Mouse (Mus musculus): ENCODE data around the gene Gpr84. TPM values are rescaled to one million over a fixed set of nuclear protein-coding genes. Genes with fewer than 3 reads are reported as not detected.

Gene Gpr84
- total and polyA plus RNA-seq, 2 experiments from 2014 or later: 0.29 to 0.33 TPM

GRCm38 (mm10) chr15:103355420-103355819, 45.0 kb upstream of the Gpr84 start:
- no peak overlapping the region for H3K4me3 ChIP-seq (ENCODE audit: low read depth, low read length)
- no peak overlapping the region for H3K9ac ChIP-seq
- TF ChIP-seq CTCF (IDR thresholded peaks at IDR 0.05; ENCODE audit: low read depth): no peak
- no peak overlapping the region for H3K27ac ChIP-seq (ENCODE audit: low read depth, low read length)
- no peaks in the 10 kb centered on the region for H3K4me1 ChIP-seq (ENCODE audit: insufficient read depth)
- H3K36me3 ChIP-seq (ENCODE audit: insufficient read depth): no peaks in the 10 kb centered on the region
- no peaks in the 10 kb centered on the region for H3K27me3 ChIP-seq (ENCODE audit: insufficient read depth, low read length)
- no peak overlapping the region for H3K4me2 ChIP-seq (ENCODE audit: low read depth)
- 80% methylated on average over 4 of the region's 4 CpGs for WGBS
- ATAC-seq (no peak), DNase-seq (no peak)
- H3K9me3 ChIP-seq (ENCODE audit: low read length): no peaks in the 10 kb centered on the region

GRCm38 (mm10) chr15:103354690-103355089, 44.3 kb upstream of the Gpr84 start:
- H3K4me1 ChIP-seq (ENCODE audit: insufficient read depth): no peaks in the 10 kb centered on the region
- ATAC-seq (no peak), DNase-seq (no peak)
- H3K9ac ChIP-seq: no peak overlapping the region
- TF ChIP-seq CTCF (IDR thresholded peaks at IDR 0.05; ENCODE audit: low read depth): no peak
- H3K4me2 ChIP-seq (ENCODE audit: low read depth): no peak overlapping the region
- no peaks in the 10 kb centered on the region for H3K36me3 ChIP-seq (ENCODE audit: insufficient read depth)
- H3K4me3 ChIP-seq (ENCODE audit: low read depth, low read length): no peak overlapping the region
- no peak overlapping the region for H3K27ac ChIP-seq (ENCODE audit: low read depth, low read length)
- H3K9me3 ChIP-seq (ENCODE audit: low read length): no peaks in the 10 kb centered on the region
- H3K27me3 ChIP-seq (ENCODE audit: insufficient read depth, low read length): no peaks in the 10 kb centered on the region
- WGBS: 93% methylated on average over 2 of the region's 2 CpGs

DNA sequence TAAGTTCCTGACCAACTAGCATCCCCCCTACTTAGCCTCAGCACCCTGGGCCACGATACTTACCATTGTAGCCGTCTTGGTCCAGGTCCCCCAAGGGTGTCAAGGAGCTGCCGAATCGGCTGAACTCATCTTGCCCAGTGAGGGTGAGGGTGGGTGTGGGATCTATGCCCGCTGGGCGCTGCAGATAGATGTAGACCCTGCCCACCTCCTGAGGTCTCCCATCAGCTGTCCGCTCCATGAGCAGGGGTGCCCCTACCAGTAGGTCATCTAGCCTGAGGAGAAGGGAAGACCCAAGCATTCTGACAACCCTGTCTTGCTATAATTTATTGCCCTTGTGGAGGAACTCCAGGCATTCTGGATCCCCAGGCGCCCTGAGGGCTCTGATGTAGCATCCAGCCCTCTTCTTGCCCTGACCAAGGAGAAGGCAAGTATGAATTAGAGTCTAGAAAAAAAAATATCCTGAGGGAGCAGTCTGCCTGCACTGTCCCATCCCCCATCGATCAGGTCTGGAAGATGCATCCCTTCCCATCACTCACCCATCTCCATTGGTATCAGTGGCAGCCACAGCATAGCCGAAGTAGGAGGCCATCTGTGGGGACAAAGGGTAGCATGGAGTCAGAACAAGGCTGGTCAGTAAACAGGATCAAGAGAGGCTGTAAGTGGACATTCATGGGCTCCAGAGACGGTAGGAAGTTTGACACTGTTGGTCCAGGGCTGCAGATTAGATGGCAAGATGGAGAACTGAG, 43.3 kb upstream of the Gpr84 start:
- no peak overlapping the region for H3K4me2 ChIP-seq (ENCODE audit: low read depth)
- no peaks in the 10 kb centered on the region for H3K27me3 ChIP-seq (ENCODE audit: insufficient read depth, low read length)
- H3K27ac ChIP-seq (ENCODE audit: low read depth, low read length): no peak overlapping the region
- H3K4me3 ChIP-seq (ENCODE audit: low read depth, low read length): no peak overlapping the region
- H3K9ac ChIP-seq: no peak overlapping the region
- TF ChIP-seq CTCF (IDR thresholded peaks at IDR 0.05; ENCODE audit: low read depth): no peak
- no peaks in the 10 kb centered on the region for H3K4me1 ChIP-seq (ENCODE audit: insufficient read depth)
- no peaks in the 10 kb centered on the region for H3K36me3 ChIP-seq (ENCODE audit: insufficient read depth)
- H3K9me3 ChIP-seq (ENCODE audit: low read length): no peaks in the 10 kb centered on the region
- no peak for DNase-seq
- 93% methylated on average over 11 of the region's 11 CpGs for WGBS
- no peak for ATAC-seq

DNA sequence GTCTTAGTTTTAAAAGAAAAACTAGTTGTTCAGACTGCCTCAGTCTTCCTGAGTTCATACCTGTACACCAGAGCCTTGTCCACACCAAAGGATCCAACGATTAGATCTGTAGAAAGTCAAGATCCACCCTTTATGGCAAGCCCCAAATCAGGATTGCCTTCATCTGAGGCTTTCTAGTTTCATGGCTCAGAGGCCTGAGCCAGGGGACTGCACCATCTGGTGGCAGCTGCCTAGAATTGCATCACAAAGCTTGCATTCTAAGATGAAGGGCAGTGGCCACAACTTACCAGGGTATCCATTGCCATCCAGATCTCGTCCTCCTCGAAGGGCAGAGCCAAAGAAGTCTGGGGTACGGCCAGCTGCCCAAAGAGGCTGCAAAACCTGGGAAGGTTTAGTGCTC, 42.4 kb upstream of the Gpr84 start:
- peak; percentile 86 for TF ChIP-seq CTCF (IDR thresholded peaks at IDR 0.05; ENCODE audit: low read depth)
- H3K4me1 ChIP-seq (ENCODE audit: insufficient read depth): no peaks in the 10 kb centered on the region
- no peak overlapping the region for H3K9ac ChIP-seq
- no peak overlapping the region for H3K4me3 ChIP-seq (ENCODE audit: low read depth, low read length)
- DNase-seq (peak; percentile 72), ATAC-seq (peak; percentile 62)
- no peak overlapping the region for H3K4me2 ChIP-seq (ENCODE audit: low read depth)
- no peaks in the 10 kb centered on the region for H3K36me3 ChIP-seq (ENCODE audit: insufficient read depth)
- no peaks in the 10 kb centered on the region for H3K27me3 ChIP-seq (ENCODE audit: insufficient read depth, low read length)
- H3K27ac ChIP-seq (ENCODE audit: low read depth, low read length): no peak overlapping the region
- 42% methylated on average over 4 of the region's 4 CpGs for WGBS
- H3K9me3 ChIP-seq (ENCODE audit: low read length): no peaks in the 10 kb centered on the region

GRCm38 (mm10) chr15:103347275-103347684, 36.9 kb upstream of the Gpr84 start:
- peak; percentile 39; the same call in 1 of the 2 replicates for ATAC-seq
- WGBS: 4% methylated on average over 2 of the region's 2 CpGs
- Histone ChIP-seq H3K4me1 (ENCODE audit: insufficient read depth) (no peaks in the 10 kb centered on the region), H3K9ac (no peak overlapping the region), H3K4me2 (ENCODE audit: low read depth) (no peak overlapping the region), H3K27me3 (ENCODE audit: insufficient read depth, low read length) (no peaks in the 10 kb centered on the region; the same call in 1 of the 2 replicates), H3K4me3 (ENCODE audit: low read depth, low read length) (no peak overlapping the region), H3K27ac (ENCODE audit: low read depth, low read length) (no peak overlapping the region), H3K36me3 (ENCODE audit: insufficient read depth) (no peaks in the 10 kb centered on the region), H3K9me3 (ENCODE audit: low read length) (no peaks in the 10 kb centered on the region)
- peak; percentile 71 for DNase-seq
- TF ChIP-seq CTCF (IDR thresholded peaks at IDR 0.05; ENCODE audit: low read depth): peak; percentile 67

DNA sequence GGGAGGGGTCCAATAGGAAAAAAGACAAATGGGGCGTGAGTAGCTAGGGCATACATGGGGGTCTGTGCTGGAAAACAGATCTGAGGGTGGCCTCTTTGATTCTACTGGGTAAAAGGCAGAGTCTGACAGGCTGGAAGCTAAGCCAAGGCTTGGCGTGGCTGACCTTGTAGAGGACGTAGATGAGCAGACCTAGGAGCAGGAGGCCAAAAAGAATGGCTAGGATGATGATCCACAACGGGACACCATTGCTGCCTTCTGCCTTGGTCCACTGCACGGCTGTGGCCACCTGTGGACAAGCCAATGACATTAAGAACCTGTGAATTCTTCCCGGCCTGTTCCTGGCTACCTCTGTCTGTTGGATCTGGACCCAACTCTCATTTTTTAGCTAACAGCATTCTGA, 35.4 kb upstream of the Gpr84 start:
- Histone ChIP-seq H3K27ac (ENCODE audit: low read depth, low read length) (no peak overlapping the region), H3K27me3 (ENCODE audit: insufficient read depth, low read length) (no peaks in the 10 kb centered on the region; the same call in 1 of the 2 replicates), H3K9me3 (ENCODE audit: low read length) (no peaks in the 10 kb centered on the region), H3K4me2 (ENCODE audit: low read depth) (no peak overlapping the region), H3K4me1 (ENCODE audit: insufficient read depth) (no peaks in the 10 kb centered on the region), H3K9ac (no peak overlapping the region), H3K36me3 (ENCODE audit: insufficient read depth) (no peaks in the 10 kb centered on the region), H3K4me3 (ENCODE audit: low read depth, low read length) (no peak overlapping the region)
- WGBS: 86% methylated on average over 6 of the region's 6 CpGs
- ATAC-seq: no peak
- TF ChIP-seq CTCF (IDR thresholded peaks at IDR 0.05; ENCODE audit: low read depth): no peak
- no peak for DNase-seq

DNA sequence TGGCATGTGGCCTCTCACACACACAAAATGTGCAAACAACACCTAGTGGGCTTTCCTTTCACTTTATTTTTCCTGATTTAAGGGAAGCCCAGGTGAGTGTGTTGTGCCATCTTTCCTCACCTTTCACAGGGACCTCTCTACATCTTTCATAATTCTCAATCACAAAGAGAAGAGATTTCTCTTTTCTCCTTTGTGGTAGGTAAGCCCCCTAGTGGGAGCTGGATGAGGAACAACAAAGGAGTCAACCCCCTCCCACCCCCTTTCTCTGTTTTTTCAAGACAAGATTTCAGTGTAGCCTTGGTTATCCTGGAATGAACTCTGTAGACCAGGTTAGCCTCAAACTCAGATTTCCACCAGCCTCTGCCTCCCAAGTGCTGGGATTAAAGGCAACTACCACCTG, 33.1 kb upstream of the Gpr84 start:
- H3K27me3 ChIP-seq (ENCODE audit: insufficient read depth, low read length): no peaks in the 10 kb centered on the region; the same call in 1 of the 2 replicates
- H3K9ac ChIP-seq: no peak overlapping the region
- DNase-seq (no peak), ATAC-seq (no peak)
- no peak overlapping the region for H3K4me2 ChIP-seq (ENCODE audit: low read depth)
- peak; percentile 19; the same call in 1 of the 2 replicates for TF ChIP-seq CTCF (IDR thresholded peaks at IDR 0.05; ENCODE audit: low read depth)
- H3K4me1 ChIP-seq (ENCODE audit: insufficient read depth): no peaks in the 10 kb centered on the region
- H3K27ac ChIP-seq (ENCODE audit: low read depth, low read length): no peak overlapping the region
- no peaks in the 10 kb centered on the region for H3K36me3 ChIP-seq (ENCODE audit: insufficient read depth)
- no peak overlapping the region for H3K4me3 ChIP-seq (ENCODE audit: low read depth, low read length)
- H3K9me3 ChIP-seq (ENCODE audit: low read length): no peaks in the 10 kb centered on the region

Data from forebrain, postnatal 0 days (tissue).